Mouse (Mus musculus) lung, postnatal 0 days (tissue): ENCODE results near the gene Vwce. TPM values are rescaled to one million over a fixed set of nuclear protein-coding genes. Genes with fewer than 3 reads are reported as not detected.
A peak's percentile ranks its signal among the peaks of the same experiment; 100 is the strongest.

Experiments
- ATAC-seq: fragments of 200-750 bp; cut with Nextera tagmentation; 2 replicates; pipeline ENCODE4 v1.8.0; 2017; ENCODE audit warnings: moderate library complexity
- DNase-seq: peaks from one replicate; pipeline ENCODE4 v3.0.0-alpha.2; 2016; ENCODE audit warnings: low spot score
- H3K27ac ChIP-seq: fragments of 300-500 bp; sonication (generic); 2 replicates; pipeline ENCODE4 v1.5.1; 2014; ENCODE audit warnings: antibody characterized with exemption, mild to moderate bottlenecking, low read length, mixed read lengths
- H3K27me3 ChIP-seq: fragments of 300-500 bp; sonication (generic); replicated peaks from 2 replicates; pipeline ENCODE4 v1.6.1; 2014; ENCODE audit warnings: low read length, mixed read lengths; ENCODE audit not compliant: insufficient read depth
- H3K36me3 ChIP-seq: fragments of 300-500 bp; sonication (generic); 2 replicates; pipeline ENCODE4 v1.6.1; 2014; ENCODE audit warnings: low read length, mixed read lengths; ENCODE audit not compliant: insufficient read depth
- H3K4me1 ChIP-seq: fragments of 300-500 bp; sonication (generic); 2 replicates; pipeline ENCODE4 v1.6.1; 2014; ENCODE audit warnings: antibody characterized with exemption, low read depth, low read length, mixed read lengths; ENCODE audit not compliant: insufficient read depth
- H3K4me2 ChIP-seq: fragments of 300-500 bp; sonication (generic); replicated peaks from 2 replicates; pipeline ENCODE4 v1.6.1; 2014; ENCODE audit warnings: low read depth, mild to moderate bottlenecking, low read length, moderate library complexity, mixed read lengths
- H3K4me3 ChIP-seq: fragments of 300-500 bp; sonication (generic); 2 replicates; pipeline ENCODE4 v1.5.1; 2014; ENCODE audit warnings: low read depth, low read length
- H3K9ac ChIP-seq: fragments of 300-500 bp; sonication (generic); replicated peaks from 2 replicates; pipeline ENCODE4 v1.6.1; 2014; ENCODE audit warnings: low read depth, mild to moderate bottlenecking
- H3K9me3 ChIP-seq: fragments of 300-500 bp; sonication (generic); 2 replicates; pipeline ENCODE4 v1.6.1; 2016; ENCODE audit warnings: low read length, mixed read lengths
- CTCF ChIP-seq: IDR thresholded peaks from 2 replicates; pipeline ENCODE4 v1.5.1; 2016; ENCODE audit warnings: antibody characterized with exemption, mild to moderate bottlenecking
- EP300 ChIP-seq: IDR thresholded peaks from 2 replicates; pipeline ENCODE4 v1.6.1; 2016; ENCODE audit warnings: antibody characterized with exemption, mild to moderate bottlenecking, control low read depth
- WGBS: fragments of 180-500 bp; shearing (Covaris S2); extraction: QIAGEN DNeasy Blood & Tissue Kit; methylation state at CpG from one replicate; pipeline ENCODE4 v1.1.7; 2014; 5-methylcytosine and 5-hydroxymethylcytosine counted together
- polyA plus RNA-seq: library from polyadenylated mRNA; unstranded; fragments of >200 nt; fragmentation: Nextera tagmentation; extraction: Ambion mirVana; gene quantifications from 2 replicates; pipeline ENCODE4 v1.2.1, GENCODE M21; 2015

Vwce gene
- polyA plus RNA-seq, 1 experiment from 2014 or later, result not detected

DNA sequence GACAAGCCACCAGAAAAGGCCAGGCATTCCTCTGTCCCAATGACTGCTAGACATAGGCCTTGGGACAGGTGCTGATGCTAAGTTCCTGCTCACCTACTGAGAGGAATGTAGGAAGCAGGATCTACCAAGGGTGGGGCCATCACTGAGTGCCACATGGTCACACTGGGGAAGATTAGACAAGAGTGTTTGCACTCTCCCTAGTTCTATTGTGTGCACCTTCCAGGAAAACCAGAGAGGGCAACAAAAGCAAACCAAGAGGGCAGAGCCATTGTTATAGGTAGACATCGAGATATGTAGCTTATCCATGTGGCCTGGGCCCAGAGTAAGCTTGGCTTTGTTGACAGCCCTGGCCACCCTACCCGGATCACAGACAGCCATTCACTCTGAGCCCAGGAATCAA, 51.7 kb downstream of the Vwce start:
- peaks cover 8% of the 10 kb centered on the region; the same call in 1 of the 2 replicates for H3K4me1 ChIP-seq
- no peak overlapping the region for H3K9ac ChIP-seq
- ATAC-seq (no peak), DNase-seq (no peak)
- WGBS, result 61% methylated on average over 2 of the region's 2 CpGs
- no peaks in the 10 kb centered on the region for H3K9me3 ChIP-seq
- no peaks in the 10 kb centered on the region for H3K36me3 ChIP-seq
- H3K4me2 ChIP-seq, result no peak overlapping the region
- H3K27me3 ChIP-seq, result no peaks in the 10 kb centered on the region
- H3K4me3 ChIP-seq, result no peak overlapping the region
- no peak overlapping the region for H3K27ac ChIP-seq
- TF ChIP-seq CTCF, result no peak
- no peak for TF ChIP-seq EP300

- no peaks in the 10 kb centered on the region for H3K27me3 ChIP-seq
- H3K27ac ChIP-seq, result peak within 1 kb of the TSS; percentile 98
- peaks cover 12% of the 10 kb centered on the region; the same call in 1 of the 2 replicates for H3K4me1 ChIP-seq
- H3K9me3 ChIP-seq, result no peaks in the 10 kb centered on the region
- no peaks in the 10 kb centered on the region for H3K36me3 ChIP-seq
- ATAC-seq (peak; percentile 92), DNase-seq (peak; percentile 93)
- peak within 1 kb of the TSS; percentile 66 for H3K4me2 ChIP-seq
- peak; percentile 23; the same call in 1 of the 2 replicates for TF ChIP-seq CTCF
- TF ChIP-seq EP300, result no peak
- H3K4me3 ChIP-seq, result peak within 1 kb of the TSS; percentile 76
- H3K9ac ChIP-seq, result peak within 1 kb of the TSS; percentile 89
- WGBS, result under 1% methylated on average over 48 of the region's 74 CpGs
Observed at GRCm38 (mm10) chr19:10688537-10689352, 54.7 kb downstream of the Vwce start, which contains the start of gene Vps37c. Gene Vps37c (plus strand): TSS chr19:10688735.

- peak overlapping the region; percentile 89; the same call in 1 of the 2 replicates for H3K9ac ChIP-seq
- peak overlapping the region; percentile 66 for H3K4me2 ChIP-seq
- peak; percentile 84 for DNase-seq
- no peaks in the 10 kb centered on the region for H3K36me3 ChIP-seq
- 23% methylated on average over 5 of the region's 5 CpGs for WGBS
- TF ChIP-seq CTCF, result no peak
- no peak for TF ChIP-seq EP300
- ATAC-seq, result no peak
- H3K4me1 ChIP-seq, result peaks cover 12% of the 10 kb centered on the region; the same call in 1 of the 2 replicates
- peak overlapping the region; percentile 76 for H3K4me3 ChIP-seq
- H3K27ac ChIP-seq, result peak overlapping the region; percentile 98
- no peaks in the 10 kb centered on the region for H3K9me3 ChIP-seq
- H3K27me3 ChIP-seq, result no peaks in the 10 kb centered on the region
Observed at GRCm38 (mm10) chr19:10689470-10690166, 55.6 kb downstream of the Vwce start.

DNA sequence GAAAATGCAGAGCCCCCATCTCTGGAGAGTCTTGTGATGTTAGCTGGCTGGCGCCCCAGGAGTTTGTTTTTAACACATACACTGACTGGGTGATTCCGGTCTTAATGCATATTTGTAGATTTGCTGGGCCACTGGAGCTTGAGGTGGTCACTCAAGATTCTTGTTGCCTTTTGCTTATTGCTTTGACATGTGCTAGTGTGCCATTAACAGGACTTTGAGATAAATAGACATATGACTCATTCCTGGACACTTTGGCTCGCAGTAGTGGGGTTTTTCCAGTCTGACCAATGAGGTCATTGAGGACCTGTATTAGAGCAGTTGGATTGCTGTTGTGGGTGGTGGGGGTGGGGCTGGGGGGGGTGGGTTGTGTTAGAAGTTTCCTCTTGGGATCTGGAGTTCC, 56.3 kb downstream of the Vwce start:
- peak; percentile 58 for TF ChIP-seq EP300
- no peak for TF ChIP-seq CTCF
- H3K27ac ChIP-seq, result peak overlapping the region; percentile 98
- no peaks in the 10 kb centered on the region for H3K9me3 ChIP-seq
- WGBS, result 40% methylated on average over 3 of the region's 3 CpGs
- H3K27me3 ChIP-seq, result no peaks in the 10 kb centered on the region
- H3K4me3 ChIP-seq, result no peak overlapping the region
- peaks cover 12% of the 10 kb centered on the region; the same call in 1 of the 2 replicates for H3K4me1 ChIP-seq
- no peaks in the 10 kb centered on the region for H3K36me3 ChIP-seq
- DNase-seq (peak; percentile 87), ATAC-seq (peak; percentile 32)
- H3K4me2 ChIP-seq, result peak overlapping the region; percentile 66; the same call in 1 of the 2 replicates
- H3K9ac ChIP-seq, result no peak overlapping the region

- DNase-seq (no peak), ATAC-seq (no peak)
- peaks cover 12% of the 10 kb centered on the region; the same call in 1 of the 2 replicates for H3K4me1 ChIP-seq
- H3K4me2 ChIP-seq, result peak overlapping the region; percentile 66; the same call in 1 of the 2 replicates
- no peak overlapping the region for H3K9ac ChIP-seq
- no peaks in the 10 kb centered on the region for H3K9me3 ChIP-seq
- TF ChIP-seq CTCF, result no peak
- no peak for TF ChIP-seq EP300
- no peak overlapping the region for H3K4me3 ChIP-seq
- WGBS, result 82% methylated on average over 4 of the region's 4 CpGs
- no peaks in the 10 kb centered on the region for H3K27me3 ChIP-seq
- no peaks in the 10 kb centered on the region for H3K36me3 ChIP-seq
- peak overlapping the region; percentile 98 for H3K27ac ChIP-seq
Observed at GRCm38 (mm10) chr19:10691121-10691520, 57.1 kb downstream of the Vwce start.

DNA sequence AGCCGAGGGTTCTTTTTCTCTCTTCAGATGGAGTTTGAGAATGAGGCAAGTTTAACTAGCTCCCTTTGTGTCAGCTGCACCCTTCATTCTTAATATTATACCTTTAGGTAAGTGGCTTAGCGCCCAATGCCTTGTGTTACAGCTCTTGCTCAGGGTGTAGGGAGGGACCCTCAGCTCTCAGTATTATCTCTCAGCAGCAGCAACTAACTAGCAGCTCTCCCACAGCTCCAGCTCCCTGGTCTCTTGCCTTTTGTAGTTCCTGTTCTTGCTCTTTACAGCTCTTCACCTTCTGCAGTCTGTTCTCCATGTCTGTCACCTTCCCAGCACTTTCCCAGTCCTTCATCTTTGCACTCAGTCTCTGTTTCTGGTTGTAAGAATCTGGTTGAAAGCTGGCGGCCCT, 57.6 kb downstream of the Vwce start:
- Histone ChIP-seq H3K27me3 (no peaks in the 10 kb centered on the region), H3K4me3 (no peak overlapping the region), H3K9me3 (no peaks in the 10 kb centered on the region), H3K27ac (0 out of 2 replicates have a peak overlapping the region, but pooled peaks have one; percentile 9), H3K4me2 (no peak overlapping the region), H3K9ac (no peak overlapping the region), H3K4me1 (peaks cover 12% of the 10 kb centered on the region; the same call in 1 of the 2 replicates), H3K36me3 (no peaks in the 10 kb centered on the region)
- no peak for TF ChIP-seq EP300
- no peak for TF ChIP-seq CTCF
- ATAC-seq, result no peak
- DNase-seq, result no peak
- 77% methylated on average over 3 of the region's 3 CpGs for WGBS
